Mouse (Mus musculus) hindbrain, embryonic 10.5 days (tissue): ENCODE data around the gene Pigp. TPM values are rescaled to one million over a fixed set of nuclear protein-coding genes. Genes with fewer than 3 reads are reported as not detected.
A peak's percentile ranks its signal among the peaks of the same experiment; 100 is the strongest.
"Not testable (repeated sequence)": the region's sequence is repeated elsewhere in the genome, so short reads cannot be mapped to it uniquely, and the experiment has no call there.

ENCODE experiments used
- DNase-seq: peaks from one replicate; pipeline ENCODE4 v3.0.0-alpha.2; 2017; ENCODE audit warnings: low spot score
- H3K27ac ChIP-seq: fragments of 300-500 bp; sonication (generic); 2 replicates; pipeline ENCODE4 v1.5.1; 2016; ENCODE audit warnings: mild to moderate bottlenecking, moderate library complexity
- H3K27me3 ChIP-seq: fragments of 300-500 bp; sonication (generic); 2 replicates; pipeline ENCODE4 v1.6.1; 2016; ENCODE audit warnings: mild to moderate bottlenecking; ENCODE audit not compliant: poor library complexity, insufficient read depth, severe bottlenecking
- H3K36me3 ChIP-seq: fragments of 300-500 bp; sonication (generic); 2 replicates; pipeline ENCODE4 v1.6.1; 2016; ENCODE audit warnings: mild to moderate bottlenecking, moderate library complexity
- H3K4me1 ChIP-seq: fragments of 300-500 bp; sonication (generic); replicated peaks from 2 replicates; pipeline ENCODE4 v1.6.1; 2016; ENCODE audit warnings: mild to moderate bottlenecking
- H3K4me3 ChIP-seq: fragments of 300-500 bp; sonication (generic); 2 replicates; pipeline ENCODE4 v1.5.1; 2016; ENCODE audit warnings: mild to moderate bottlenecking, moderate library complexity
- H3K9me3 ChIP-seq: fragments of 300-500 bp; sonication (generic); 2 replicates; pipeline ENCODE4 v1.6.1; 2016; ENCODE audit warnings: mild to moderate bottlenecking, moderate library complexity
- WGBS: fragments of 180-500 bp; shearing (Covaris S2); methylation state at CpG from one replicate; pipeline ENCODE4 v1.1.7; 2016; 5-methylcytosine and 5-hydroxymethylcytosine counted together
- polyA plus RNA-seq: library from polyadenylated mRNA; unstranded; fragments of >200 nt; fragmentation: Nextera tagmentation; extraction: Ambion mirVana; gene quantifications from 2 replicates; pipeline ENCODE4 v1.2.1, GENCODE M21; 2016

Gene Pigp
- polyA plus RNA-seq, 1 experiment from 2014 or later = 96.3 TPM

DNA sequence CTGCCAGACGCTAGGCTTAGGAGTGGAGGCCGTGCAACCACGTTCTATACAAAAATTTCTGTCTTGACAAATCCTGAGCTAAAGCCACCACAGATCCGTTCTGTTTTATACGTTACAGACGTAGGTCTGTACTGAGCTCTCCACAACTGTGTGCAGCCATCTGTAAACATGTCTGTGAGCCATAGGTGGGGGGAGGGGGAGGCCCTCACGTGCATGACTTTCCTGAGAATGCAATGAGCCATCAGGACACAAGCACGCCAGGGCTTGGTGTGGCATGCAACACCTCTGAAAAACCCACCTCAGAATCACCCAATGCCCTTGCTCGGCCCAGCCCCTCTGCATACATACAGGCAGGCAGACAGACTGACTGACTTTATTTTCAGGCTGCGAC lies 21.4 kb downstream of the Pigp start:
- no peak overlapping the region for H3K27ac ChIP-seq
- 83% methylated on average over 10 of the region's 10 CpGs for WGBS
- no peaks in the 10 kb centered on the region for H3K36me3 ChIP-seq
- no peak for DNase-seq
- H3K4me1 ChIP-seq = peaks cover 15% of the 10 kb centered on the region
- H3K4me3 ChIP-seq = no peak overlapping the region
- H3K27me3 ChIP-seq = no peaks in the 10 kb centered on the region
- no peaks in the 10 kb centered on the region for H3K9me3 ChIP-seq

- Histone ChIP-seq H3K4me3 (no peak overlapping the region), H3K27ac (no peak overlapping the region), H3K36me3 (no peaks in the 10 kb centered on the region), H3K9me3 (no peaks in the 10 kb centered on the region), H3K27me3 (no peaks in the 10 kb centered on the region), H3K4me1 (peaks cover 15% of the 10 kb centered on the region)
- no peak for DNase-seq
- 74% methylated on average over 11 of the region's 11 CpGs for WGBS
Measured at GRCm38 (mm10) chr16:94349588-94350286, 21.9 kb downstream of the Pigp start.

GRCm38 (mm10) chr16:94348779-94349178 lies 22.9 kb downstream of the Pigp start:
- H3K4me3 ChIP-seq = no peak overlapping the region
- no peaks in the 10 kb centered on the region for H3K36me3 ChIP-seq
- H3K27me3 ChIP-seq = no peaks in the 10 kb centered on the region
- H3K4me1 ChIP-seq = peaks cover 11% of the 10 kb centered on the region
- no peaks in the 10 kb centered on the region for H3K9me3 ChIP-seq
- H3K27ac ChIP-seq = no peak overlapping the region
- DNase-seq = no peak
- WGBS = 89% methylated on average over 2 of the region's 2 CpGs

DNA sequence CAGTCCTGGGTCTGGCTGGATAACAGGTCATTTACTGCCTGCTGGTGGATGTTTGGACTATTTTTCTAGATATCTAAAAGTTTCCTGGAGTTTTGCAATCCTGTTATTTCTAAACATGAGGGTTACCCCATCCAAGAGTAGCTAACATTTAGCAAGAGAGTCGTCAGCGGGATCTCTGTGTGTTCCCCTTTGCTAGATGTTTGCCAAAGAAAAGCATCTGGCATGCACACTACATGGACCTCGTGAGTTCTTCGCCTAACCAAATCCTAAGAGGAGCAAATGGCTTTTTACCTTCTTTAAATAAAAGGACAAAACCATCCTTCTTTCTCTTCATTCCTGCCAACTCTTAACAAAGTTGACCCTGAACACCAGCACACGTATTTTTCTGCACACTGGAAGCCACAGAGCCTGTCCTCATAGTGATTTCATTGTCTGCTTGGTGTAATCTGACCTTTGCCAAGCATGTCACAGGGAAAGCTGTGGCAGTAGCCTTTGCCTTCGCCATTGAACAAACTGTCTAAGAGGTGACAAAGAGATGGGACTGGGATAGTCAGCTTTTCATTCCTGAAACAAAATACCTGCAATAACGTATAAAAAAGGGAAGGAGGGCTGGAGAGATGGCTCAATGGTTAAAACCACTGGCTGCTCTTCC lies 24.4 kb downstream of the Pigp start:
- H3K27me3 ChIP-seq = no peaks in the 10 kb centered on the region
- H3K36me3 ChIP-seq = no peaks in the 10 kb centered on the region
- no peak overlapping the region for H3K27ac ChIP-seq
- 73% methylated on average over 7 of the region's 7 CpGs for WGBS
- no peak overlapping the region for H3K4me3 ChIP-seq
- no peaks in the 10 kb centered on the region for H3K9me3 ChIP-seq
- no peak for DNase-seq
- H3K4me1 ChIP-seq = peaks cover 7% of the 10 kb centered on the region; the same call in 1 of the 2 replicates

DNA sequence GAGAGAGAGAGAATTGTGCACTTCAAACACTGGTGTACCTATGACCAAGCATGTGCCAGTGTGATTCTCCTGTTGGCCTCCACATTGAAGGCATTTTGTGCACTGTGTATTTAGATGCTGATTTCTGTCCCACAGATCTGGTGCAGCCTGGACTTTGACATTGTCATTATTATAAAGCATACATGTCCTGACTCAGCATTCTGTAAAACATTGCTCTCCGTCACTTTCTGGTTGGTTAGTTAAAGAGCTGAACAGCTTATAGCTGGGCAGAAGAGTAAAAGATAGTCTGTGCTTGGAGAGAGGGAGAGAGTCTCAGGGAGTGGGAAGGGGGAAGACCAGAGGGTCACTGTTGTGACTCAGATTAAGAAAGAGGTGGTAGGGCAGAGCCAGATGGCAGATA lies 25.9 kb downstream of the Pigp start:
- WGBS = 88% methylated on average over 1 of the region's 1 CpGs
- Histone ChIP-seq H3K9me3 (no peaks in the 10 kb centered on the region), H3K36me3 (no peaks in the 10 kb centered on the region), H3K27me3 (no peaks in the 10 kb centered on the region), H3K4me3 (no peak overlapping the region), H3K27ac (no peak overlapping the region), H3K4me1 (peaks cover 7% of the 10 kb centered on the region; the same call in 1 of the 2 replicates)
- DNase-seq = no peak

GRCm38 (mm10) chr16:94339164-94340160 lies 32.2 kb downstream of the Pigp start:
- H3K4me1 ChIP-seq, DNase-seq, H3K27ac ChIP-seq, H3K36me3 ChIP-seq, H3K4me3 ChIP-seq, H3K9me3 ChIP-seq, H3K27me3 ChIP-seq: not testable (repeated sequence)
- 94% methylated on average over 22 of the region's 22 CpGs for WGBS

DNA sequence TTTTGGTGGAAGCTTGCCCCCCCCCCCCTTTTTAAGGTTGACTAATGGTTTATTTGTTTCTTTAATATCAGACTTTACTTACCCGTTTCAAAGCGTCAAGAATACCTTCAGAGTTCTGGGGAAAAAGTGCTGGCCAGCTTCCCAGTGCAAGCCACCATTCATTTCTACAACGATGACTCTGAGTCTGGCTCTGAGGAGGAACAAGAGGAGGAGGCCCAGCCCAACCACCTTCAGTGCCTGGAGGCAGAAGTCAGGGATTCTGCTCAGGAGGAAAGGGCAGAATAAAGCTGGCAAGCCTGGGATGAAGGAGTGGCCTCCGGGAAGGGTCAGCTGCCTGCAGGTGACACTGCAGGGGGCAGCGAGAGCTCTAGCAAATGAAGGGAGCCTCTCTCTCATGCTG lies 36.0 kb downstream of the Pigp start:
- Histone ChIP-seq H3K36me3 (no peaks in the 10 kb centered on the region), H3K4me3 (no peak overlapping the region), H3K4me1 (peaks cover 3% of the 10 kb centered on the region; the same call in 1 of the 2 replicates), H3K27ac (no peak overlapping the region), H3K27me3 (peaks cover 13% of the 10 kb centered on the region), H3K9me3 (no peaks in the 10 kb centered on the region)
- no peak for DNase-seq
- WGBS = 47% methylated on average over 5 of the region's 5 CpGs

GRCm38 (mm10) chr16:94331886-94332252 lies 39.8 kb downstream of the Pigp start:
- no peak overlapping the region for H3K27ac ChIP-seq

GRCm38 (mm10) chr16:94331233-94331885 lies 40.3 kb downstream of the Pigp start:
- peaks cover 56% of the 10 kb centered on the region for H3K27me3 ChIP-seq

More at GRCm38 (mm10) chr16:94331886-94332252, 39.8 kb downstream of the Pigp start:
- peaks cover 34% of the 10 kb centered on the region for H3K4me1 ChIP-seq
- DNase-seq = peak; percentile 61
- H3K36me3 ChIP-seq = no peaks in the 10 kb centered on the region
- WGBS = 57% methylated on average over 5 of the region's 5 CpGs
- no peak overlapping the region for H3K4me3 ChIP-seq
- H3K9me3 ChIP-seq = no peaks in the 10 kb centered on the region
- peaks cover 50% of the 10 kb centered on the region for H3K27me3 ChIP-seq

DNA sequence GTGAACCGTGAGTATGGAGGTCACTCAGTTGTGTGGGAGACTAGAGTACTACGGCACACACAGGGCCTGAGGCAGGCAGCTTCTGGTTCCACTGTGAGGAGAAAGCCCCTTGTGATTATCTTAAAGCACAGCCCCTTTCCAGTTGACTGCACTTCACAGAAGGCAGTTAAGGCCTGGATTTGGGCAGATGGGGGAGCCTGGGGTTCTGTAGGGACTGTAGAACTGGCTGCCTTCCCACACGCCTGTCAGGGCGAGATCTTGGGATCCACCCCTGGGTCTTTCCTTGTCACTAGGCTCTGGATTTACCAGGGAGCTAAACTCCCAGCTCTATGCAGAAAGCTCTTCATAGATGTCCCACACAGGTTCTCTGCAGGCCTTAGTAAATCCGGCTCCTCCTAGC lies 41.2 kb downstream of the Pigp start:
- peaks cover 61% of the 10 kb centered on the region for H3K27me3 ChIP-seq
- DNase-seq = no peak
- 61% methylated on average over 5 of the region's 5 CpGs for WGBS

More at GRCm38 (mm10) chr16:94331233-94331885, 40.3 kb downstream of the Pigp start:
- Histone ChIP-seq H3K27ac (no peak overlapping the region), H3K4me1 (peaks cover 34% of the 10 kb centered on the region), H3K9me3 (no peaks in the 10 kb centered on the region), H3K36me3 (no peaks in the 10 kb centered on the region), H3K4me3 (no peak overlapping the region)
- DNase-seq = no peak
- 82% methylated on average over 9 of the region's 9 CpGs for WGBS

DNA sequence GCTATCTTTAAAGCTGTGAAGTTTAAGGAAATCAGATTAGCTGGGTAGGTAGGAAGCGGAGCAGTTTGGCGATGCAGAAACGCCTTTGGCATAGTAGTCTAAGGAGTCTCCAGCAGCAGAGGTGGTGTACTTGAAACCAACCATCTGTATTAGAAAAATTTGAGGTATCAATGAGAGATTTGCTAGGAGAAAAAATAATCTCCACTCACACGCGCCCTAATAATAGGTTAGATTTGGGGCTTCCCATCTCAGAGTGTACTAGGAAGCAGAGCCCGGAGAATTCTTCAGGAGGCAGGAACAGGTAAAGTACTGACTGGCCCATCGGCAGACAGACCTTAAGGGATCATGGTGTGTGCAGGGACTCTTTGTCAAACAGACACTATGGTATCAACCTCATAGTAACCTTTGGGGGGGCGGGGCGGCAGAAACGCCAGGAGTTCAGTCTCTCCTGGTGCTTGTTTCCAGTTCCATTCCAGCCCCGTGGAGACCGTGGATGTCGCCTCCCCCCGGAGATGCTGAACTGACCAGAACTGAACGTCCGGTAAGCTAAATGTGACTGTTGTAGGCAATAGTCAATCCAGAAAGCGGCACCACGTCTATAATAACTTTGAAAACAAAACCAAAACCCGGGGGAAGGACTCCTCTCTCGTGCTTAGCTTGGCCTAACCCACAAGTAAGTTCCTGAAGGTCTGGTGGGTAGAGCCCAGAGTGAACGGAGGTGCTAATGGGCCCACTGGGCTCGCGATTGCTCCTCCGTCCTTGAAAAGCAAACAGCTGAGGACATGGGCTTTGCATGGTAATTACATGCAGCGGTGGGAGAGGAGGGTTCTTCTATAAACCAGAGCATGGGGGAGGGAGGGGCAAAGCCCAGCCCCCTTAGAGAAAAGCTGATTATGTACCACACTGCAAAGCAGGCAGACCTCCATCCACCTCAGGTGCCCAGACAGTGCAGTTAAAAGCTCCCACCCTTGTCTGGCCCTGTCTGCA lies 42.5 kb downstream of the Pigp start:
- 9% methylated on average over 25 of the region's 25 CpGs for WGBS
- Histone ChIP-seq H3K27ac (peak overlapping the region; percentile 87; the same call in 1 of the 2 replicates), H3K9me3 (no peaks in the 10 kb centered on the region), H3K36me3 (no peaks in the 10 kb centered on the region), H3K4me1 (peaks cover 34% of the 10 kb centered on the region), H3K27me3 (peaks cover 66% of the 10 kb centered on the region), H3K4me3 (peak overlapping the region; percentile 64)
- DNase-seq = peak; percentile 27

More for the DNA sequence above, 41.2 kb downstream of the Pigp start:
- no peaks in the 10 kb centered on the region for H3K36me3 ChIP-seq
- no peak overlapping the region for H3K4me3 ChIP-seq
- peak overlapping the region; percentile 29; the same call in 1 of the 2 replicates for H3K27ac ChIP-seq
- H3K4me1 ChIP-seq = peaks cover 34% of the 10 kb centered on the region
- H3K9me3 ChIP-seq = no peaks in the 10 kb centered on the region
